Mouse (Mus musculus): ENCODE measurements at regions not wholly inside any gene's neighbourhood (a gene's known extent, or its start where the extent isn't known, plus 50 kb on each side); places are given as distances from the start of the nearest gene placed in this dataset.

GRCm38 (mm10) chr19:52525509-52525908, 261.4 kb downstream of the Ins1 start:
- DNase-seq: no peak

GRCm38 (mm10) chr19:52503331-52503730, 239.2 kb downstream of the Ins1 start:
- DNase-seq: no peak
